Mouse (Mus musculus): ENCODE data around the gene Ap4s1. TPM values are rescaled to one million over a fixed set of nuclear protein-coding genes. Genes with fewer than 3 reads are reported as not detected.
"Not testable (repeated sequence)": the region's sequence is repeated elsewhere in the genome, so short reads cannot be mapped to it uniquely, and the experiment has no call there.

The Ap4s1 gene
- polyA plus RNA-seq, 1 experiment from 2014 or later, result 49.3 TPM

- under 1% methylated on average over 53 of the region's 56 CpGs for WGBS
- Histone ChIP-seq H3K36me3 (no peaks in the 10 kb centered on the region), H3K27ac (replicated peaks) (peak within 1 kb of the TSS; percentile 100), H3K4me3 (peak within 1 kb of the TSS; percentile 94), H3K9me3 (no peaks in the 10 kb centered on the region), H3K4me2 (replicated peaks) (peak within 1 kb of the TSS; percentile 64), H3K27me3 (no peaks in the 10 kb centered on the region), H3K9ac (replicated peaks) (peak within 1 kb of the TSS; percentile 99), H3K4me1 (peaks cover 9% of the 10 kb centered on the region)
- peak; percentile 94 for ATAC-seq (ENCODE audit: low FRiP score, low read depth)
Measured at GRCm38 (mm10) chr12:51691845-51692632, 1.2 kb downstream of the Ap4s1 start, which contains the start of gene Strn3. Gene Strn3, minus strand, starts transcription at chr12:51691897.

GRCm38 (mm10) chr12:51692870-51693269 lies 2.0 kb downstream of the Ap4s1 start:
- not testable (repeated sequence) for H3K27me3 ChIP-seq; ATAC-seq (ENCODE audit: low FRiP score, low read depth); H3K4me1 ChIP-seq; H3K4me3 ChIP-seq; H3K27ac ChIP-seq (replicated peaks); H3K9ac ChIP-seq (replicated peaks); H3K9me3 ChIP-seq; H3K36me3 ChIP-seq
- WGBS, result 78% methylated on average over 10 of the region's 10 CpGs
- peak overlapping the region; percentile 64 for H3K4me2 ChIP-seq (replicated peaks)

- no peak overlapping the region for H3K9ac ChIP-seq (replicated peaks)
- no peaks in the 10 kb centered on the region for H3K27me3 ChIP-seq
- 80% methylated on average over 3 of the region's 3 CpGs for WGBS
- ATAC-seq (ENCODE audit: low FRiP score, low read depth), result no peak
- H3K27ac ChIP-seq (replicated peaks), result no peak overlapping the region
- no peak overlapping the region for H3K4me2 ChIP-seq (replicated peaks)
- H3K36me3 ChIP-seq, result no peaks in the 10 kb centered on the region
- H3K9me3 ChIP-seq, result no peaks in the 10 kb centered on the region
- peaks cover 9% of the 10 kb centered on the region for H3K4me1 ChIP-seq
- H3K4me3 ChIP-seq, result no peak overlapping the region
Measured at GRCm38 (mm10) chr12:51693419-51693818, 2.6 kb downstream of the Ap4s1 start.

GRCm38 (mm10) chr12:51694096-51694495 lies 3.3 kb downstream of the Ap4s1 start:
- Histone ChIP-seq H3K4me3 (no peak overlapping the region), H3K36me3 (no peaks in the 10 kb centered on the region), H3K27ac (replicated peaks) (no peak overlapping the region), H3K4me1 (peaks cover 6% of the 10 kb centered on the region), H3K4me2 (replicated peaks) (no peak overlapping the region), H3K27me3 (no peaks in the 10 kb centered on the region), H3K9me3 (no peaks in the 10 kb centered on the region), H3K9ac (replicated peaks) (no peak overlapping the region)
- ATAC-seq (ENCODE audit: low FRiP score, low read depth), result no peak

GRCm38 (mm10) chr12:51694966-51695365 lies 4.1 kb downstream of the Ap4s1 start:
- 91% methylated on average over 1 of the region's 1 CpGs for WGBS
- no peak overlapping the region for H3K4me3 ChIP-seq
- no peaks in the 10 kb centered on the region for H3K36me3 ChIP-seq

GRCm38 (mm10) chr12:51696157-51696556 lies 5.3 kb downstream of the Ap4s1 start:
- Histone ChIP-seq H3K36me3 (no peaks in the 10 kb centered on the region), H3K27me3 (no peaks in the 10 kb centered on the region), H3K4me3 (no peak overlapping the region), H3K9me3 (no peaks in the 10 kb centered on the region), H3K4me1 (no peaks in the 10 kb centered on the region), H3K27ac (replicated peaks) (no peak overlapping the region), H3K9ac (replicated peaks) (no peak overlapping the region), H3K4me2 (replicated peaks) (no peak overlapping the region)
- 94% methylated on average over 2 of the region's 2 CpGs for WGBS
- no peak for ATAC-seq (ENCODE audit: low FRiP score, low read depth)

More at GRCm38 (mm10) chr12:51694966-51695365, 4.1 kb downstream of the Ap4s1 start:
- Histone ChIP-seq H3K27ac (replicated peaks) (no peak overlapping the region), H3K9me3 (no peaks in the 10 kb centered on the region), H3K9ac (replicated peaks) (no peak overlapping the region), H3K4me2 (replicated peaks) (no peak overlapping the region), H3K4me1 (no peaks in the 10 kb centered on the region; the same call in 1 of the 2 replicates), H3K27me3 (no peaks in the 10 kb centered on the region)
- no peak for ATAC-seq (ENCODE audit: low FRiP score, low read depth)

- WGBS, result 66% methylated on average over 8 of the region's 8 CpGs
- Histone ChIP-seq H3K9me3 (0 out of 2 replicates have a peak, but pooled peaks cover 5% of the 10 kb centered on the region), H3K9ac (replicated peaks) (no peak overlapping the region), H3K4me2 (replicated peaks) (no peak overlapping the region), H3K4me1 (peaks cover 6% of the 10 kb centered on the region), H3K4me3 (no peak overlapping the region), H3K27me3 (no peaks in the 10 kb centered on the region), H3K36me3 (no peaks in the 10 kb centered on the region), H3K27ac (replicated peaks) (no peak overlapping the region)
- no peak for ATAC-seq (ENCODE audit: low FRiP score, low read depth)
Measured at GRCm38 (mm10) chr12:51699623-51700393, 9.0 kb downstream of the Ap4s1 start.

- no peak overlapping the region for H3K4me2 ChIP-seq (replicated peaks)
- H3K9me3 ChIP-seq, result 0 out of 2 replicates have a peak, but pooled peaks cover 5% of the 10 kb centered on the region
Measured at GRCm38 (mm10) chr12:51701723-51702122, 10.9 kb downstream of the Ap4s1 start.

GRCm38 (mm10) chr12:51703859-51704258 lies 13.0 kb downstream of the Ap4s1 start:
- no peak overlapping the region for H3K27ac ChIP-seq (replicated peaks)
- peak; percentile 70 for ATAC-seq (ENCODE audit: low FRiP score, low read depth)
- peaks cover 6% of the 10 kb centered on the region for H3K4me1 ChIP-seq
- no peaks in the 10 kb centered on the region for H3K27me3 ChIP-seq
- 0 out of 2 replicates have a peak, but pooled peaks cover 3% of the 10 kb centered on the region for H3K36me3 ChIP-seq
- H3K9me3 ChIP-seq, result 0 out of 2 replicates have a peak, but pooled peaks cover 5% of the 10 kb centered on the region
- WGBS, result 13% methylated on average over 1 of the region's 1 CpGs
- H3K9ac ChIP-seq (replicated peaks), result no peak overlapping the region
- no peak overlapping the region for H3K4me3 ChIP-seq
- H3K4me2 ChIP-seq (replicated peaks), result no peak overlapping the region

More at GRCm38 (mm10) chr12:51701723-51702122, 10.9 kb downstream of the Ap4s1 start:
- no peak overlapping the region for H3K27ac ChIP-seq (replicated peaks)
- no peak overlapping the region for H3K9ac ChIP-seq (replicated peaks)
- H3K36me3 ChIP-seq, result 0 out of 2 replicates have a peak, but pooled peaks cover 3% of the 10 kb centered on the region
- ATAC-seq (ENCODE audit: low FRiP score, low read depth), result no peak
- H3K4me3 ChIP-seq, result no peak overlapping the region
- peaks cover 6% of the 10 kb centered on the region for H3K4me1 ChIP-seq
- no peaks in the 10 kb centered on the region for H3K27me3 ChIP-seq

GRCm38 (mm10) chr12:51704572-51704971 lies 13.7 kb downstream of the Ap4s1 start:
- H3K4me1 ChIP-seq, result peaks cover 6% of the 10 kb centered on the region
- ATAC-seq (ENCODE audit: low FRiP score, low read depth), result no peak
- H3K27ac ChIP-seq (replicated peaks), result no peak overlapping the region
- H3K4me3 ChIP-seq, result no peak overlapping the region
- no peaks in the 10 kb centered on the region for H3K27me3 ChIP-seq
- 0 out of 2 replicates have a peak, but pooled peaks cover 3% of the 10 kb centered on the region for H3K36me3 ChIP-seq
- 0 out of 2 replicates have a peak, but pooled peaks cover 5% of the 10 kb centered on the region for H3K9me3 ChIP-seq
- H3K4me2 ChIP-seq (replicated peaks), result no peak overlapping the region
- no peak overlapping the region for H3K9ac ChIP-seq (replicated peaks)
- 72% methylated on average over 7 of the region's 7 CpGs for WGBS

GRCm38 (mm10) chr12:51705778-51706177 lies 14.9 kb downstream of the Ap4s1 start:
- no peak overlapping the region for H3K9ac ChIP-seq (replicated peaks)
- no peak overlapping the region for H3K4me3 ChIP-seq
- ATAC-seq (ENCODE audit: low FRiP score, low read depth), result no peak
- H3K27ac ChIP-seq (replicated peaks), result no peak overlapping the region
- H3K36me3 ChIP-seq, result 0 out of 2 replicates have a peak, but pooled peaks cover 3% of the 10 kb centered on the region
- no peak overlapping the region for H3K4me2 ChIP-seq (replicated peaks)
- peaks cover 6% of the 10 kb centered on the region for H3K4me1 ChIP-seq
- no peaks in the 10 kb centered on the region for H3K27me3 ChIP-seq
- 86% methylated on average over 12 of the region's 12 CpGs for WGBS
- H3K9me3 ChIP-seq, result 0 out of 2 replicates have a peak, but pooled peaks cover 5% of the 10 kb centered on the region
